Mouse (Mus musculus) neural tube, embryonic 10.5 days (tissue): ENCODE data around the gene Armc3.

ENCODE experiments used
- DNase-seq: peaks from one replicate; pipeline ENCODE4 v3.0.0-alpha.2; 2017; ENCODE audit warnings: low spot score; ENCODE audit errors: extremely low spot score

The Armc3 gene

DNA sequence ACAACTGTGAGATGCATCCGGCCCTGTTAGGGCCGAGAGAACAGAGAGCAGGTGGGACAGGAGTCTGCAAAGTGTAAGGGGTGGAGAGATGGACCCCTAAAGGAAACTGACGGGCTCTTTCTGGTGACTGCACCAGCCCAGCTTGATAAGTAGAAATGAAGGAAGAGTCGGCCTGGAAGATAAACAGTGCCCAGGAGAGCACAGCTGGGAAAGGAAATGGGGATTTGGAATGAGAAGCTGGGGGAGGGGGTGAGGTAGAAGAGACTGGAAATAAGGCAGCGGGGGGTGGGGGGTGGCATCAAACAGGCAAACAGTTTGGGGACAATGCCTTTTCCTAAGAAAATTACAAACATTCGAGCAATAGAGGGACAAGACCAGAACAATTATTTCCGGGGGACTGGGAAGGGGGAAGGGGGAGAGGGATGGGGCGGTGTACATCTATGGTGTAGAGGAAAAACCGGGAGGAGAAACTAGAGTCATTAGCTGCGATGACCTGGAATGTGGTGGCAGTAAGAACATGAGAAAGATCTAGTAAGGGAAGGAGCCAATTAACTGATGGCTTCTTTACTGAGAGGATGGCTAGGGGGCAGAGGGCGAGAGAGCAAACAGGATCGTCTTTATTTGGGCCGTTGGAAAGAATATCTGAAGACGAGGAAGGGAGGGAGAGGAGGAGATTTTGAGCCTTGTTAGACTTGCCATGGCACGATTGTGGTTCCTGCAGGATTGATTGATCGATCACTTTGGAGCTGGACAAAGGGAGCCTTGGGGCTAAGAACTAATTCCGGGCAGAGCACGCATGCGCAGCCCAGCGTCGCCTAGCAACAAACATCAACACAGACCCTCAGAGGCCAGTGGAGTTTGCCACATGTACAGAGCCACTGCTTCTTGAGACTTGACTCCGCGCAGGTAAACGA is at the start of gene Armc3:
Armc3 (plus strand) TSS at position 851 of the 914 bp plus-strand sequence.
- peak; percentile 83 for DNase-seq

DNA sequence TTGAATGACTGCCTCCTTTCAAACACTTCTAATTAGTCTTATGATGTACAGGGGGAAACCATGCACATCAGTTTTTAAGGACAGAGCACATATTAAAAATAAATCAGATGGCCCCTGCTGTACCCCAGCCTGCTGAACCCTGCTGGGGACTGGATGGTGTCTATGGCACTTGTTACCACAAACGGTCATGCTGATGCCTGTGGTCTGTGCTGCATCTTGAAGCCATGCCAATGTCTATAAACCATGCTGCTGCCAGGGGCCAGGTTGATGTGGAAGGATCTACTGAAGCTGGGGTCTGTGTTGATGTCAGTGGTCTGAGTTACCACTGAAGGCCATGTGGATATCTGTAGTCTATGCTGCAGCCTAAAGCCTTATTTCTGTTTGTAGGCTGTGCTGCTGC is 46.4 kb upstream of the Armc3 start:
- no peak for DNase-seq

DNA sequence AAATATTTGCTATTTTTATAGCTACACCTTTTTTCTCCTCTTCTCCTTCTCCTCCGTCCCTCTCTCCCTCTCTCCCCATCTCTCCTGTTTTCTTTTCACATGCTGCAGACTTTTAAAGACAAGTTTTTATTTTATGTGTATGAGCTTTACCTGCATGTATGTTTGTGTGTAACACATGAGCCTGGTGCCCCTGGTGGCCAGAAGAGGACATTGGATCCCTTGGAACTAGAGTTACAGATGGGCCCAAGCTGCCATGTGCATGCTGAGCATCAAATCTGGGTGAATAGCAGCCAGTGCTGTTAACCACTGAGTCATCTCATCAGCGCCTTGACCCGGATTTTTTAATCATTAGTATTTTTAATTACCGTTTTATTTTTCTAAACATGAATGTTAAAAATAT is 42.9 kb upstream of the Armc3 start:
- no peak for DNase-seq

- DNase-seq, result no peak
Measured at GRCm38 (mm10) chr2:19159539-19159938, 39.6 kb upstream of the Armc3 start.

- DNase-seq, result no peak
Measured at GRCm38 (mm10) chr2:19160368-19161114, 38.6 kb upstream of the Armc3 start.

- no peak for DNase-seq
Measured at GRCm38 (mm10) chr2:19164234-19164633, 34.9 kb upstream of the Armc3 start.

DNA sequence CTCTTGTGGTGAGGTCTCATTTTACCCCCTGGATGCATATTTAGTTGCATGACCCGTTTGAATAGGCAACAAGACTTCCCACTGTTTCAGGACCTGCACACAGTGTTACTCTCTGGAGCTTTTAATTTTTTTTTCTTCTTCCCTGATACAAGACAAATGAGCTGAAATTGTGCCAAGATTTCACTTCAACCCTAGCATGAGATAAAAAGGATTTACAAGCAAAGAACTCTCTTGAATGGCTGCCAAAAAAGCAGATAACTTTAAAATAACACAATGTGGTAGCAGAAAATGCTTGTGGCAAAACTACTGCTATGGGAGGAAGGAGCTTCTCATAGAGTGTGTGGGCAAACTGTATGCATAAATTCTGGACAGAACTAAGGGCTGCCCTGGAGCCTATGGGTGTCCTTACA is 22.3 kb upstream of the Armc3 start:
- DNase-seq, result no peak

DNA sequence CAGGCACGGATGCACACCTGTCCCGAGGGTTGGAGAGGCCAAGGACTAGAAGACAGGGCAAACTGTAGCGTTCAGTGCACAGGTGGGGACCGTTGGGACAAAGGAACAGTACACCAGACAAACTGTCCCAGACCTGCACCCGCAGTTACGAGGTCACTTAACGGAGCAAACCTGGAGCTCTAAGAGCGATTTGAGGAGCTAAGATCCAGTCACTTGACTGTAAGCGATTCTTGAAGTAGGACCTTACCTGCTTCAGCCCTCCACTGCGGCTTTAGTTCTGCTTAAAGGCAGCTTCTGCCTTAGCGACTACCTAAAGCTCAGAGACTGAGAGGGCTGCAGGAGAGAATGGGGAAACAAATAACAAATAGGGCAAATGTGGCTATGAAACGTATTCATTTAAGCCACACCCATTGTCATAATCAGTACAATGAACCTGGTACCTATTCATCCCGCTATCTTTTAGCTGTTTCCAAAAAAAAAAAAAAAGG is 308 bp downstream of the Armc3 start:
- DNase-seq, result no peak

GRCm38 (mm10) chr2:19200112-19200511 is 1.0 kb downstream of the Armc3 start:
- no peak for DNase-seq

DNA sequence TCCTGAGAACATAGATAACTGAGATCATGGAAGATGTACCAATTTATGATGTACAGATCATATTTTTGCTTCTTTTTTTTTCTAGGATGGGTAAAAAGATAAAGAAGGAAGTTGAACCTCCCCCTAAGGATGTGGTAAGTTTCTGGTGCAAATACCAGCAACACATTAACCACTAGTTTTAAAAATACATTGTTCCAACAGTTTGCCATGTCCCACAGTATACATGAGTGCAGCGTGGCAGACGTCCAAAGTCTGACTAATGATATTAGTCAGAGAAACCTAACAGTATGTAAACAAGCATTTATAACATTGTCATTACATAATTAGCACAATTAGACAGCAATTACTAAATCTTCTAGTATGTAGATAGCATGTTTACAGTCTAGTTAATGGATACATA is 2.6 kb downstream of the Armc3 start:
- no peak for DNase-seq

DNA sequence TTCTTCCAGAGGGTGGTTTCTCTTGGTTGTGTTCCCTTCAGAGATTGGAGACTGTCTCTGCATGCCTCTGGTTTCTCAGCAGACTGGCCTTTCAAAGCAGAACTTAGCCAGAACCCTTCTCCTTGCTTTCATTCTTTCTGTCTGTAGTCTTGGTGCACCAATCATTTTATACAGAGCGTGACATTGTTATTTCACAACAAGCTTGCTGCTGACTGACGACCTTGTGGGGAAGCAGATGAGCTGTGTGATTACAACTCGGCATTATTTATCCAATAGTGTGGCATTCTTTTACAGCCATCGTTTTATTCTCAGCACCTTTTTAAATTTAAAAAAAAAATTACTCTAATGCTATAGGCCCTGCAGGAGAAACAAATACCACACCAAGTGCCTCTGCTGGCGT is 35.2 kb downstream of the Armc3 start:
- DNase-seq, result no peak

DNA sequence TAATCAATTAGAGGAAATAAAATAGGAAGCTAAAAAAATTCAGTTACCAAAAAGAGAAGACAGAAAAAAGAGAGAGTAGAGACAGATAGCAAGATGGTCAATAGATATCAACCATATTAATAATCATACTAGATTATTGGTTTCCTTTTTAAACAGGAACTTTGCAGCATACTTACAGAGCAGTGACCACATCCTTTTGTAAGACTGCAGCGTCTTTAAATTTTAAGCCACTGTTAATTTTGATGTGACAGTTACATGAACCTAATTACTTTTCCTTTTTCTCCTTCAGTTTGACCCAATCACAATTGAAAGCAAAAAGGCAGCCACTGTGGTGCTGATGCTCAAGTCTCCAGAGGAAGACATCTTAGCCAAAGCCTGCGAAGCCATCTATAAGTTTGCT is 36.1 kb downstream of the Armc3 start:
- DNase-seq, result no peak

- no peak for DNase-seq
Measured at GRCm38 (mm10) chr2:19235614-19236013, 36.5 kb downstream of the Armc3 start.

- DNase-seq, result no peak
Measured at GRCm38 (mm10) chr2:19238771-19239170, 39.7 kb downstream of the Armc3 start.

- no peak for DNase-seq
Measured at GRCm38 (mm10) chr2:19249611-19250010, 50.5 kb downstream of the Armc3 start.

- DNase-seq, result no peak
Measured at GRCm38 (mm10) chr2:19255037-19255436, 55.9 kb downstream of the Armc3 start.

DNA sequence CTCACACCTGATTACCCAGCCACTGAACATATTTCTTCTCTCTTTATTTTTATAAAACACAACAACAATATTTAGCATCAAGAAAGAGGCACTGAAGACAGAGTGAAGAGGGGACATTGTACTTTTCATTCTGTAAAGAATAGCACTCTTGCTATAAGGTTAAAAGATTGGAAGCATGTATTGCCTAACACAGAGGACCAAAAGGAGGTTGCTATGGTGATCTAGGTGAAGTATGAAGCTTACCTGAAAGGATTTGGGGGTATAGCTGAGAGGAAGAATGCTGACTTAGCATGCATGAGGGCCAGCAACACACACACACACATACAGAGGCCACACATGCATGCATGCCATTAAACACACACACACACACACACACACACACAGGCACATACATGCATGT is 58.2 kb downstream of the Armc3 start:
- no peak for DNase-seq

- no peak for DNase-seq
Measured at GRCm38 (mm10) chr2:19260399-19260798, 61.3 kb downstream of the Armc3 start.

DNA sequence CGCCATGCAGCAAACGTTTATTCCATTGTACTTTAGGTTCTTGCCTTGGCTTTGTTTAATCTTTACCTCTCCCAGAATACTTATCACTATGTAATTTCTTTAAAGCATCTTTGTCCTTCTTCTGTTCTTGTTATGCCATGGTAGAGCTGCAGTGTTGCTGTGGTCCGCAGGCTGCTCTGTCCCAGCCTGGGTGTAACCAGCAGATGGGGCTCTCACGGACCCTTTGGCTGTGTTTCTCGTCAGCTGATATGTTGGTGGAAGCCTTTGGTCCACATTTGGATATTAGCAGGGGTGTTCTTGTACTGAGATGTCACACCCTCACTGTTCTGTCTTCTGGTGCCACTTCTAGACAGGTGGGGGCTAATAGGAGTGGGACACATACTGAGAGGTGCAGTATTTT is 64.3 kb downstream of the Armc3 start:
- DNase-seq, result no peak

- DNase-seq, result no peak
Measured at GRCm38 (mm10) chr2:19265834-19266233, 66.7 kb downstream of the Armc3 start.

- DNase-seq, result no peak
Measured at GRCm38 (mm10) chr2:19267396-19267795, 68.3 kb downstream of the Armc3 start.

- no peak for DNase-seq
Measured at GRCm38 (mm10) chr2:19269955-19270354, 70.9 kb downstream of the Armc3 start.
